Mouse (Mus musculus) erythroblast, embryonic 14.5 days (primary cell): ENCODE results near the gene Trmt10c.

Experiments used
- GATA1 ChIP-seq: IDR thresholded peaks from 2 replicates; pipeline ENCODE4 v1.6.1; 2012; ENCODE audit warnings: low read length, inconsistent platforms, mixed read lengths
- TAL1 ChIP-seq: IDR thresholded peaks from 3 replicates; pipeline ENCODE4 v1.6.1; 2012; ENCODE audit warnings: low read length, inconsistent platforms, mixed read lengths

DNA sequence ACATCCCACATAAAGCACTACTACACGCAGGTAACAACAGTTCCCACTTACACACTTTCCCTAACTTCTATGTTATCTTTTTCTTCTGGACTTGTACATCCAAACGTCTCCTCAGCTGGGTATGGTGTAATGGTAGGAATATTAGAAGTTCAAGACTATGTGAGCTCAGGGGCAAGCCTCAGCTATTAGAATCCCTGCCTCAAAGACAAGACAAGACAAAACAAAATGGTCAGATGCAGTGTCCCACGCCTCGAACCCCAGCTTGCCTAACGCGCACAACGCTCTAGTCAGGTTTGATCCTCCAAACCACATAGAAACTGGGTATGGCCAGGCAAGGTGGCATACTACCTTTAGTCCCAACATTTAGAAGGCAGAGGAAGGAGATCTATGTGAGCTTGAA is 18.0 kb downstream of the Trmt10c start:
- TF ChIP-seq GATA1: no peak
- no peak for TF ChIP-seq TAL1
